Mouse (Mus musculus): ENCODE data around the gene Fbxl16. TPM values are rescaled to one million over a fixed set of nuclear protein-coding genes. Genes with fewer than 3 reads are reported as not detected.
A peak's percentile ranks its signal among the peaks of the same experiment; 100 is the strongest.

Gene Fbxl16
- polyA plus RNA-seq (2015; fragmentation: Nextera tagmentation; extraction: Ambion mirVana), result 1.4 and 2.0 TPM in 2 replicates

DNA sequence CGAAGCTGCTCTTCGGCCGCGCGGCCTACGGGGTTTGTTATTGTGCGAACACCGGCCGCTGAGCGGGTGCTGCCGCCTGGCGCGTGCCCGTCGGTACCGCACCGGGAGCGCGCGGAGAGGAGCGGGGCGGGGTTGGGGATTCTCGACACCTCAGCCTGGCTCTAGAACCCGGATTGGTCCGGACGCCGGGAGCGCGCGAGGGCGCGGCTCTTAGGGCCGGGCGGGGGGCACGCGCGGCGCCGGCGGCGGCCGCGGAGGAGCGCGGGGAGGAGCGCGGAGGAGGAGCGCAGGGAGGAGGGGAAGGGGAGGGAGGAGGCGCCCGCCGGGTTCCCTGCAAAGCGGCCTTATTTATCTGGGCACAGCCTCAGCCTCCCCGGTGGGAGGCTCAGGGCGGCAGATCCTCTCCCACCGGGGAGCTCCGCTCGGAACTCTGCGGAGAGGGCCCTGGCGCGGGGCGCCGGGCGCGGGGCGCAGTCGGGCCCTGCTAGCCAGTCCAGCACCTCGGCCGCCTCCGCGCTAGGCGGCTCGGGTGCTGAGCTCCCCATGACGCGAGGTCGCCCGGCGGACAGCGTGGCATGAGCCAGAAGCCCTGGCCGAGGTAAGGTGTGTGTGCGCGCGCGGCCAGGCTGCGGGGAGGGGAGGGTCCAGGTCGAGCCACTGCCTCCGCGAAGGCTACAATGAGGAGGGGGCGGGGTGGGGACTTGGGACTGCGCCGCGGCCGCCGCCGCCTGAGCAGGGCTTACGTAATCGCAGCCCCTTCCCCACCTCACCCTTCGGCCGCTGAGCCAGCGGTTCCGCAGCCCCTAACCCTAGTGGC is at the start of gene Fbxl16:
TSS of gene Fbxl16 (plus strand) at position 297 of the 817 bp plus-strand sequence.
- Histone ChIP-seq H3K9me3 (ENCODE audit: low read length) (no peaks in the 10 kb centered on the region), H3K27me3 (ENCODE audit: insufficient read depth, low read length) (peaks cover 43% of the 10 kb centered on the region), H3K4me1 (ENCODE audit: insufficient read depth, low read length) (peaks cover 10% of the 10 kb centered on the region; the same call in 1 of the 2 replicates), H3K36me3 (ENCODE audit: insufficient read depth, low read length) (no peaks in the 10 kb centered on the region), H3K27ac (ENCODE audit: low read length) (no peak within 1 kb of the TSS), H3K4me3 (ENCODE audit: low read length) (peak within 1 kb of the TSS; percentile 63), H3K9ac (replicated peaks; ENCODE audit: low read length) (peak within 1 kb of the TSS; percentile 62), H3K4me2 (replicated peaks; ENCODE audit: low read depth, low read length) (peak within 1 kb of the TSS; percentile 97)
- under 1% methylated on average over 80 of the region's 100 CpGs for WGBS
- peak; percentile 72 for ATAC-seq (ENCODE audit: low FRiP score, low TSS enrichment)

DNA sequence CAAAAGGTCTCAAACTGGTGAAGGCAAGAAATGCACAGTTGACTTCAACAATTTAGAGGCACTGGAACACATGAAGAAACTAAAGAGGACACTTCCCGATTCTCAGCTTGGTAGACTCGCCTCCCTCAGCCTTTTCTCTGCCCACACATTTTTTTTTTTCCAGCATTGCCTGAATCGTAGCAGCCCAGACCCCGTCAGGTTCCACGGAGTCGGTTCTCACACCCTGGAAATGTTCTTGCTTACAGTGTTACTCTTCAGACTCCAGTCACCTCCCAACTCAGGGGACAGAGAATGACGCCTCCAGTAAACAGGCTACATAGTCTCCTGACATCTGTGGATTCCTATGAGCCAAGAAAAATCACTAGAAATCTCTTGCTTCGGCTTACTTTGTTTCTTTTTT is 48.7 kb upstream of the Fbxl16 start:
- Histone ChIP-seq H3K4me1 (ENCODE audit: insufficient read depth, low read length) (no peaks in the 10 kb centered on the region), H3K27me3 (ENCODE audit: insufficient read depth, low read length) (no peaks in the 10 kb centered on the region), H3K9me3 (ENCODE audit: low read length) (no peaks in the 10 kb centered on the region), H3K36me3 (ENCODE audit: insufficient read depth, low read length) (no peaks in the 10 kb centered on the region), H3K4me3 (ENCODE audit: low read length) (no peak overlapping the region), H3K27ac (ENCODE audit: low read length) (no peak overlapping the region), H3K4me2 (replicated peaks; ENCODE audit: low read depth, low read length) (no peak overlapping the region), H3K9ac (replicated peaks; ENCODE audit: low read length) (no peak overlapping the region)
- WGBS, result 74% methylated on average over 8 of the region's 8 CpGs
- no peak for ATAC-seq (ENCODE audit: low FRiP score, low TSS enrichment)

DNA sequence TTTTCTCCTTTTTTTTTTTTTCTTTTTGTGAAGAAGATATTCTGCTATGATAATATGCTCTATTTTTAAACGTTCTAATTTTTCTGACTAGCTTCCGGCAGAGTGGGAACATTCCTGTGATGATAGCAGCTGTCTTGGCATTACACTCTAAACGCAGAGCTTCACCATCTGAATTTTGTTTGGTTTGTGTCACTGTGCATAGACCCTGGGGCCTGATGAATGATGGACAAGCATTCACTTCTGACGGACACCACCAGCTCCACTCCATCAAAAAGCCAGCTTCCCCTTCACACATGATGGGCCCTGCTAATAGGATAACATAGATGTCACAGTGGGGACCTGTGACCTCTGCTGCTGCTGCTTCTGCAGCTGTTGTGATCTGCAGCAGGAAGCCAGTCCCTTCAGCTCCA is 47.3 kb upstream of the Fbxl16 start:
- Histone ChIP-seq H3K36me3 (ENCODE audit: insufficient read depth, low read length) (no peaks in the 10 kb centered on the region), H3K27ac (ENCODE audit: low read length) (no peak overlapping the region), H3K4me3 (ENCODE audit: low read length) (no peak overlapping the region), H3K9me3 (ENCODE audit: low read length) (no peaks in the 10 kb centered on the region), H3K4me2 (replicated peaks; ENCODE audit: low read depth, low read length) (no peak overlapping the region), H3K9ac (replicated peaks; ENCODE audit: low read length) (no peak overlapping the region), H3K4me1 (ENCODE audit: insufficient read depth, low read length) (no peaks in the 10 kb centered on the region), H3K27me3 (ENCODE audit: insufficient read depth, low read length) (no peaks in the 10 kb centered on the region)
- ATAC-seq (ENCODE audit: low FRiP score, low TSS enrichment), result no peak
- 55% methylated on average over 4 of the region's 4 CpGs for WGBS

DNA sequence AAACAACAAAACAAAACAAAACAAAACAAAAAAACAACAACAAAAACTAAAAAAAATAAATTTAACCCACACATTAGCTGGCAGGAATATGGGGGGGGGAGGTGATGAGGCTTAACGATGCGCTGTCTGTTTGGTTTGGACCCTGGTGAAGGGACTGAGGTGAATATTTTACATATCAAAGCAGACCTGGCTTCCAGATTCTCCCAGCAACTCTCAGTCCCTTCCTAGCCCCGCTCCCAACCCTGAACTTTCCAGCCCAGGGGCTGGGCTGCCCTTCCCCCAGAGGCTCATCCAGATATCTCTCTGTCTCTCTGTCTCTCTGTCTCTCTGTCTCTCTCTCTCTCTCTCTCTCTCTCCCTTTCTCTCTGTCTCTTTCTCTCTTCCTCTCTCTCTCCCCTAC is 46.3 kb upstream of the Fbxl16 start:
- no peaks in the 10 kb centered on the region for H3K9me3 ChIP-seq (ENCODE audit: low read length)
- H3K4me2 ChIP-seq (replicated peaks; ENCODE audit: low read depth, low read length), result no peak overlapping the region
- H3K9ac ChIP-seq (replicated peaks; ENCODE audit: low read length), result no peak overlapping the region
- 31% methylated on average over 3 of the region's 3 CpGs for WGBS
- H3K27me3 ChIP-seq (ENCODE audit: insufficient read depth, low read length), result 0 out of 2 replicates have a peak, but pooled peaks cover 2% of the 10 kb centered on the region
- ATAC-seq (ENCODE audit: low FRiP score, low TSS enrichment), result no peak
- no peak overlapping the region for H3K4me3 ChIP-seq (ENCODE audit: low read length)
- no peak overlapping the region for H3K27ac ChIP-seq (ENCODE audit: low read length)
- no peaks in the 10 kb centered on the region for H3K4me1 ChIP-seq (ENCODE audit: insufficient read depth, low read length)
- H3K36me3 ChIP-seq (ENCODE audit: insufficient read depth, low read length), result no peaks in the 10 kb centered on the region

DNA sequence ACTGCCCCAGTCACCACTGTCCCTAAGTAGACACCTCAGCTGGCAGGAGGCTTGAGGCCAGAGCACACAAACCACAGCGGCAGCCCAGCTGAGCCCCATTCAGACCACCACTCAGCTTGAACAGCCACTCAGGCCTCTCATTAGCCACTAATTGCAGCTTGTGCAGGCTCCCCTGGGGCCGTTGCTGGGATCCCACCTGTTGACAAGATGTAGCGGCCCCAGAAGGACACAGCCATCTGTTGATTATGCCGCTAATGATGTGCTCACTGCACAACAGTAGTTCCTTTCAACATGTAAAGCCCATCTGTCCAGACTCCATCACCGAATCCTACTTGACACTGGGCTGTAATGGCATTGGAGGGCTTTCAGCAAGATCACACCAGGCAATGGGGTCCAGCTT is 43.0 kb upstream of the Fbxl16 start:
- ATAC-seq (ENCODE audit: low FRiP score, low TSS enrichment), result no peak
- no peaks in the 10 kb centered on the region for H3K9me3 ChIP-seq (ENCODE audit: low read length)
- H3K4me2 ChIP-seq (replicated peaks; ENCODE audit: low read depth, low read length), result no peak overlapping the region
- H3K4me1 ChIP-seq (ENCODE audit: insufficient read depth, low read length), result no peaks in the 10 kb centered on the region
- H3K9ac ChIP-seq (replicated peaks; ENCODE audit: low read length), result no peak overlapping the region
- H3K36me3 ChIP-seq (ENCODE audit: insufficient read depth, low read length), result no peaks in the 10 kb centered on the region
- H3K27ac ChIP-seq (ENCODE audit: low read length), result no peak overlapping the region
- peaks cover 12% of the 10 kb centered on the region; the same call in 1 of the 2 replicates for H3K27me3 ChIP-seq (ENCODE audit: insufficient read depth, low read length)
- WGBS, result 54% methylated on average over 5 of the region's 5 CpGs
- H3K4me3 ChIP-seq (ENCODE audit: low read length), result no peak overlapping the region

DNA sequence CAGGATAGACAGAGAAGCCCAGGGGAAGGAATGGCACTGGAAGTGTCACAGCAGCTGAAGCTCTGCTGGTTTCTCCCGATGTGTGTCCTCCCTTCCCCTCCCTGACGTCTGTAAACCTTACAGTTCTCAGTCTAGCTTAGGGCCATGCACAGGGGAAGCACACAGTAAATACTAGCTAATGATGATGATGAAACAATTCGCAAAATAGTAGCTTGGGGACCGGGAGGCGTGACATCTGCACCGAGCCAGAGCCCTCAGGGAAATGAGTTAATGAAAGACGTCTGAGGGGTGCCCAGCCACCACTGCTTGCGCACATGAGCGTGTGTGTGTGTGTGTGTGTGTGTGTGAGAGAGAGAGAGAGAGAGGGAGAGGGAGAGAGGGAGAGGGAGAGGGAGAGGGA is 39.6 kb upstream of the Fbxl16 start:
- Histone ChIP-seq H3K9me3 (ENCODE audit: low read length) (no peaks in the 10 kb centered on the region), H3K36me3 (ENCODE audit: insufficient read depth, low read length) (no peaks in the 10 kb centered on the region), H3K27me3 (ENCODE audit: insufficient read depth, low read length) (peaks cover 12% of the 10 kb centered on the region; the same call in 1 of the 2 replicates), H3K4me2 (replicated peaks; ENCODE audit: low read depth, low read length) (no peak overlapping the region), H3K9ac (replicated peaks; ENCODE audit: low read length) (no peak overlapping the region), H3K27ac (ENCODE audit: low read length) (no peak overlapping the region), H3K4me3 (ENCODE audit: low read length) (no peak overlapping the region), H3K4me1 (ENCODE audit: insufficient read depth, low read length) (peaks cover 4% of the 10 kb centered on the region)
- 48% methylated on average over 9 of the region's 9 CpGs for WGBS
- ATAC-seq (ENCODE audit: low FRiP score, low TSS enrichment), result no peak

DNA sequence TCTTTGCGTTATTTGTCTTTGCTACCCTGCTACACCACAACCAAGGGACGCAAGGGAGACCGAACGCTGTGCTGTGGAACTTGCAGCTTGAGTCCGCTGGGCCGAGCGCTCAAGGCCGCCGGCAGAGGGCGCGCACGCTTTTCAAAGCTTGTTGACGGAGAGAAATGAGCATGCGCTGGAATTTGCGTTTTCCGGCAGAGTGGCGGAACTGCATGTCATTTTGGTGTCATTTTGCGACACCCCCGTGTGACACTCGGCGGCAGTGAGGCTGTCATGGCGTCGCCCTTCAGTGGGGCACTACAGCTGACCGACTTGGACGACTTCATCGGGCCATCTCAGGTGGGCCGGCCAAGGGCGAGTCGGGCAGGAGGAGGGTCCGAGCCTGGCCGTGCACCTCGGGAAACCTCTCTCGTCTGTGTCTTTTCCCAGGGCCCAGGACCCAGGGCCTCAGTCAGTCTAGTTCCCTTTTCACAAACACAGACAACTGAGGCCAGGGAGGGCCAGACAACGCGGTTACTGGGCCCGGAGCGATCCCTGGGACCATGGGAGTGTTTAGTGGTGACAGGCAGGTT is 35.2 kb upstream of the Fbxl16 start, which contains the start of gene Narfl:
TSS of gene Narfl (plus strand) at position 228 of the 572 bp plus-strand sequence.
- Histone ChIP-seq H3K27me3 (ENCODE audit: insufficient read depth, low read length) (0 out of 2 replicates have a peak, but pooled peaks cover 7% of the 10 kb centered on the region), H3K4me1 (ENCODE audit: insufficient read depth, low read length) (peaks cover 8% of the 10 kb centered on the region), H3K9me3 (ENCODE audit: low read length) (no peaks in the 10 kb centered on the region), H3K4me2 (replicated peaks; ENCODE audit: low read depth, low read length) (peak within 1 kb of the TSS; percentile 67), H3K27ac (ENCODE audit: low read length) (no peak within 1 kb of the TSS), H3K9ac (replicated peaks; ENCODE audit: low read length) (peak within 1 kb of the TSS; percentile 79), H3K36me3 (ENCODE audit: insufficient read depth, low read length) (peaks cover 9% of the 10 kb centered on the region; the same call in 1 of the 2 replicates), H3K4me3 (ENCODE audit: low read length) (peak within 1 kb of the TSS; percentile 67)
- peak; percentile 90 for ATAC-seq (ENCODE audit: low FRiP score, low TSS enrichment)
- WGBS, result under 1% methylated on average over 37 of the region's 37 CpGs

DNA sequence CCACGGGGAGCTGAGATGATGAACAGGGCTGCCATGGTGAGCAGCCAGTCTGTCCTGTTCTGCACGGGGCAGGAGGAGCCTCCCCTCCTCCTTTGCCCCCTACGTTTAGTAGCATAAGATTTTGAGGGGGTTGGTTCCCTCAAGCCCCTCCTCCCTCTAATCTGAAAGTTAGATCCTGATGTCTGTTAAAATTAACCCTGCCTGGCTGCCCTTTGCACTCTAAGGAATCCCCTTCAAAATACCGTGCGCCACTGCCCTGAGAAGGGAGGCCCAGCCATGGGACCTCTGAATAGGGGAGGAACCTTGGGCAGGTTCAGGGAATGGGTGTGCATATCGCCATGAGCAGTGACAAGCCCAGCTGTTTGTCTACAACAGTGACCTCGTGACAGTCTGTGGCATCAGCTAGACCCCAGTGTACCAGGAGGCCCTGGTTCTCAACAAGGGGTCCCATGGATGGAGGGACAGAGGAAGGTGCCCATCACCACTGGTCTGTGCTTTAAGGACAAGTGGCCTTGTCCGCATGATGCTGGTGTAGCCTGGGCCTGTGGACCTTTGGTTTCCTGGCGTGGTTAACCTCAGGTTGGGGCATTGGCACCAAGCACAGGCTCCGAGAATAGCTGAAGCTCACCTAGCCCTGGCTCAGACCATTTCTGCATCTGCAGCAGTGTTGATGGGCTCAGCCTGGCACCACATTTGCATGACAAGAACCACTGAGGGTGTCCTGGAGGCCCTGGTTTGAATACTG is 33.4 kb upstream of the Fbxl16 start:
- Histone ChIP-seq H3K9me3 (ENCODE audit: low read length) (no peaks in the 10 kb centered on the region), H3K4me3 (ENCODE audit: low read length) (no peak overlapping the region), H3K9ac (replicated peaks; ENCODE audit: low read length) (no peak overlapping the region), H3K27me3 (ENCODE audit: insufficient read depth, low read length) (no peaks in the 10 kb centered on the region), H3K4me1 (ENCODE audit: insufficient read depth, low read length) (peaks cover 8% of the 10 kb centered on the region), H3K4me2 (replicated peaks; ENCODE audit: low read depth, low read length) (no peak overlapping the region), H3K27ac (ENCODE audit: low read length) (no peak overlapping the region), H3K36me3 (ENCODE audit: insufficient read depth, low read length) (peaks cover 19% of the 10 kb centered on the region)
- WGBS, result 69% methylated on average over 10 of the region's 10 CpGs
- peak; percentile 33; the same call in 1 of the 2 replicates for ATAC-seq (ENCODE audit: low FRiP score, low TSS enrichment)

DNA sequence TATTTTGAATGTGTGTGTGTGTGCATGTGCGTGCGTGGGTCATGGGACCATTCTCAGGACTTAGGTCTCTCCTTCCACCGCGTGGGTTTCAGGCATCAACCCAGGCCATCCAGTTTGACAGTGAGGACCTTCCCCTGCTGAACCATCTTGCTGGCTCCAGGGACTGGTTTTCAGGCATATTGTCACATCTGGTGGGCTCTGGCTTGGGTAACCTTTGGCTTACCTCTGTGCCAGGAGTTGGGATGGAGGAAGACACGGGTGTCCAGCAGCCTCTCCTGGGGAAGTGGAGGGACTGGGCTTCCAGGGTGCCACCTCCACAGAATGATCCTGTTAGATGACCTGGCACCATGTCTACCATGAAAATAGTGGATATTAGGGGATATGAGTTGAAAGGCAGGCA is 30.9 kb upstream of the Fbxl16 start:
- peaks cover 41% of the 10 kb centered on the region for H3K36me3 ChIP-seq (ENCODE audit: insufficient read depth, low read length)
- ATAC-seq (ENCODE audit: low FRiP score, low TSS enrichment), result no peak
- H3K4me1 ChIP-seq (ENCODE audit: insufficient read depth, low read length), result peaks cover 8% of the 10 kb centered on the region
- no peak overlapping the region for H3K27ac ChIP-seq (ENCODE audit: low read length)
- 94% methylated on average over 5 of the region's 5 CpGs for WGBS
- H3K4me3 ChIP-seq (ENCODE audit: low read length), result no peak overlapping the region
- no peaks in the 10 kb centered on the region for H3K9me3 ChIP-seq (ENCODE audit: low read length)
- no peak overlapping the region for H3K9ac ChIP-seq (replicated peaks; ENCODE audit: low read length)
- no peak overlapping the region for H3K4me2 ChIP-seq (replicated peaks; ENCODE audit: low read depth, low read length)
- H3K27me3 ChIP-seq (ENCODE audit: insufficient read depth, low read length), result no peaks in the 10 kb centered on the region
